Mouse (Mus musculus) v-Abl transformed pro-B cells (cell line): Measurements from ENCODE around the gene Kcnh7.

Experiments used
- in situ Hi-C, 2 experiments: fragments of 400-800 bp; cut with MboI; formaldehyde crosslinking; loops; one replicate each; pipeline ENCODE4 v1.15.1; 2025; ENCODE audit not compliant: unreplicated experiment in 2 of 2

Kcnh7 gene

DNA sequence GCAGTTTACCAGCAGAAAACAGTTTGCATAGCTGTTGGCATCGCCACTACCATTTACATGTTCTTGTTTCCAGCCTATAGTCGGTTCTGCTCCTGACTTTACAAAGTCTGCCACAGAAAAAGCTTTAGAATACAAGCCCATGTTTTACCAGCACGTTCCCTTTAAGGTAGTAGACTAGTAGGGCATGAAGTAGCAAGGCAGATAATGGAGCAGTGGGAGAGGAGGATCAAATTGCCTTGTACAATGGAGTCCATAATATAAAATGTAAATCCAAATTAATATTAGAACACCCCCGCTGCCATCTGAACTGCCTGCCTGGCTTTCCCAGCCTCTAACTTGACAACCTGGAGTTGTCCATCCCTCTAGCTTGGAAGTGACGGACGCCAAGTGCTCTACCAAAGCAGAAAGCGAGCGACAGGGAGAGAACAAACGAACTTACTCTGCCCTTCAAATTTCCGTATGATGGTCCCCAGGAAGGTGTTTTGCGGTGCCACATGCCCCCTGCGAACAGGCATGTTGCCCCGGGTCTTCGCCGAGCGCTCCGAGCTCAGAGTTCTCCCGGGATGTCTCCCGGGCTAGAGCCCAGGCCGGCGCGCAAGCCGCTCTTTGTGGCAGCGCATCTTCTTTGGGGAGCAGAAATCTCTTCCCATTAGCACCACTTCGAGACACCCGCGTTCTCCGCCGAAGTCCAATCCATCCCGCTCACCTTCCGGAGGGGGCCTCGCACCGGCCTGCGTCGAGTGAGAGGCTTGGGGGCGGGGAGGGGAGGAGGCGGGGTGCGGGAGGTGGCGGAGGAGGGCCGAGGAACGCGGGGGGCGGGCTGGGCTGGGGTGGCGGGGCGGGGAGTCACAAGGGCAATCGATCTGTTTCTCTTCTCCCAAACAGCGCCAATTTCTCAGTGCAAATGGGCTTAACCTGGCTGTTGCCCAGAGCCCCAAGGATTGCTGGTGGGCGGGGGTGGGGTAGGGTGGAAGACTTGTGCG lies at the start of gene Kcnh7:
Gene Kcnh7 (minus strand): TSS at position 725 of the 983 bp plus-strand sequence.
- in situ Hi-C loops, result no loop called here

DNA sequence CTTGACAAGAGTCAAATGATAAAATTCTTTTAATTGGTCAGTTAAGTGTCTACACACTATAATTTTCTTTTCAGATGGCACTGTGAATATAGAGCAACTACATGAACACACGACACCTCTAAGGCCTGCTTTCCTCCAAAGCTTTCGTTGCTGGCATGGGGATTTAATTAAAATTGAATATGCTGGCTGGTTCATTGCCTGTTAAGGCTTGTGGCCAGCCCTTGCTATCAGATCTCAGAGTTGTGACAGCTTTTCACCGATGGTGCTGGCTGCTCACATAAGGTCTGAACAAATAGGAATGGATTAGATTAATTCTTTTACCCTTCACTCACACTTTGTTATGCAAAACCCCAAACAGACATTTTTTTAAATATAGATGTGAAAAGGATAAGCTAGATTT lies 23.3 kb upstream of the Kcnh7 start:
- in situ Hi-C loops, result no loop called here

DNA sequence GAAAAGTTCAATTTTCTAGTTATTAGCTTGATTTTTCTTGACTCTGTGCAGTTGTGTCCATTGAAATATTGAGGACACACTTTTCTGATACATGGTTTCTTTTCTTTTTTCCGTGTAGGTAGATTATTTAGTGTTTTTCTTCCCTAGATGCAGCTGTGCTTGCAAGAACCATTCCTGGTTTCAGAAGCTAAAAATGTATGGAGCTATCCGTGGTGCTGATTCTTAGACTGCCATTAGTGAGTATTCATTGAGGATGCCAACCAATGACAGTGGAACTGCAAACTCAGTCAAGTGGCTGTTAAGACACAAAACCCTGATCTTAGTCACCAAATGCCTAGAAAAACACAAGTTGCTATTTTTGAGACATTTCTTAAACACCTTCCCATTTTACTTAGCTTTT lies 1.9 kb upstream of the Kcnh7 start:
- in situ Hi-C loops, result no loop called here

DNA sequence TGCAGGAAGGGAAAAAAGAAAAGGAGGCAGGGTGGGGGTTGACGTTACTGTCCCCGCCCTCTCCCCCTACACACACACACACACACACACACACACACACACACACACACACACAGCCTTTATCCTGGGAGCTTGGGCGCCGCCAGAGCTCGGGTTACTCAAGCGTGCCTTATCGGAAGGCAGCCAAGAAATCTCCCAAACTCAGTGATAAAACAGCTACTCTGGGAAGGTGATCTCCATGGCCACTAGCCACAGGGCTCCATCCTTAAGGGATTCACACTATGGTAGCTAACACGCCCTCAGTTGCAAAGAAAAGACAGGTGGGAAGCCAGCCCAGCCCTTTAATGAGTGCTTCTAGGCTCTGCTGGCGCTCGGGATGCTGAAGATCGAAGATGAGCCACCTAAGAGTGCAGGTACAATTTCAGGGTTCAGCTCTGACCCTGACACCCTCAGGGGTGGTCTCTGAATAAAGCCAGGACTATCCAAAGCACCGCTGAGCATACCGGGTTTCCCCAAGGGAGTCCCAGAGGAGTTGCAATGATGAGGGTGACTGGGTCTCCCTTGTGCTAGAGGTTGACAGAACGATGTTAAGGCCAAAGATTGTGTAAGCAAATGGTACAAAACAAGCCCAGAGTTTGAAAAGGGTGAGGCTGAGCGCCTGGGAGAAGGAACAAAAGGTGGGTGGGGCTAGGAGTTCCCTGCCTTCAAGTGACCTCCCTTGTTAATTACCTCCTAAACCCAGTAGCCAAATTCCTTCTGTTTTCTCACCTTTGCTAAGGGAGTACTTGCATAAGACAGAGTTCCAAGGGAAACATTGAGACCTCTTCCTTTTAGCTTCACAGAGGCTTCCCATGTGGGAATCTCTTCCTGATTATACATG lies 704 bp upstream of the Kcnh7 start:
- in situ Hi-C loops, result no loop called here

DNA sequence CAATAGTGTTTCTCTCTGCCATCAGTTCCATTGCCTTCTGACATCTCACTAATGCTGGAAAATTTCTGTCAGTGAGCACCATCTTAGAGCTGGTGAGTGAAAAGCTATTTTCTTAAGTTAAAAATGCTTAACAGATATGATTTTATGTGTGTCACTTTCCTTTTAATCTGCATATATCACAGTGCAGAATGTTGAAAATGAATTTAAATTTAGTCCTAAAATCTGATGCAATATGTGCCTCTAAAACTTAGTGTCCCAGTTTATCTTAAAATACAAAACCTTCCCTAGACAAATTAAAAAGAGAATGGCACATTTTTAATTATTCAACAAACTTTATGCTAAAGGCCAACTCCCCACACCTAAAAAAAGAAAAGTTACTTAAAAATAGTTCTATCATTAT lies 30.4 kb downstream of the Kcnh7 start:
- in situ Hi-C loops, result no loop called here

DNA sequence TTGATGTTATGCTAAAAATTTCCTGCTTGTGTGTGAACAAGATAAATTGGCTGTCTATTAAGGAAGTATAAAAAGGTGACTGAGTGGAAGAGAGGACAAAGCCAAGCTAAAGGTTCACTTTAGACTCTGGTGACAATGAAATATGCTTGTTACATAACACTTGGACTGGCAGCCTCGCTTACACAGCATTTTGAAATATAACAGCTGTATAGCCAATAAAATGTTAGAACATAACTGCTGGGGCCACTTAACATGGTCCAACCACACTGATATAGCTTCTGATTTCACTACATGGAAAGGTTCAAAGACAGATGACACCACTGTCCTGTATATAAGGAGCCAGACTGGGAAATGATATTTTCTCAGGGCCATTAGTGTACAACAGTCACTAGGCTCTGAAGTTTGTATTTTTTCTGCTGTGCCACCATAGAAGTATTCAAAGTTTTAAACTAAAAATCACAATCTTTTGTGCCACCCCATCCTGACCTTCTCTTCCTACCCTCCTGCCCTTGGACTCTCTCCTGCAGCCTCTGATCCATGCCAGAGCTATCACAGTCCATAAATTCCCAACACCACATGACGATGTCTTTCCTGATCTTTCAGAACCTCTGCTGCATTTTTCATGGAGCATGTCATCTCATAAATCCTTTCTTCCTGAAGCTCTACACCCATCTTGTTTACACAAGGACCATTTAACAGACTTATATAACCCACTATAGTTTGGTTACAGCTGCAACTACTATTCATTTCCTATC lies 56.1 kb downstream of the Kcnh7 start:
- in situ Hi-C loops, result no loop called here

DNA sequence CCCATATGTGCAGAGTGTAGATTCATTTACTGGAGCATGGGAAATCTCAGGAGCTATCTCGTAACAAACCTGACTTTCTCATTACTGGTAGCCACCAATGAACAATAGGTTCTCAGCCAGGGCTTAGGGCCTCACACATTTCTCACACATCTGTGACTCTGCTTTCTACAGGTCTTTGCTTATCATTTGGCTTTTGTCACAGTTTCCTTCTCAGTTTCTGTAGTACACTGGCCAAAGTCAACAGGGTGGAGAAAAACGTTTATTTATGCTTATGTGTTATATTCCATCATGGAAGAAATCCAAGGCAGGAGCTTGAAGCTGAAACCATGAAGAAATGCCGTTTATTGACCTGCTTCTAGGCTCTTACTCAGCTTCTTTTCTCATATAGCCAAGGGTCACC lies 63.8 kb downstream of the Kcnh7 start:
- in situ Hi-C loops, result no loop called here

DNA sequence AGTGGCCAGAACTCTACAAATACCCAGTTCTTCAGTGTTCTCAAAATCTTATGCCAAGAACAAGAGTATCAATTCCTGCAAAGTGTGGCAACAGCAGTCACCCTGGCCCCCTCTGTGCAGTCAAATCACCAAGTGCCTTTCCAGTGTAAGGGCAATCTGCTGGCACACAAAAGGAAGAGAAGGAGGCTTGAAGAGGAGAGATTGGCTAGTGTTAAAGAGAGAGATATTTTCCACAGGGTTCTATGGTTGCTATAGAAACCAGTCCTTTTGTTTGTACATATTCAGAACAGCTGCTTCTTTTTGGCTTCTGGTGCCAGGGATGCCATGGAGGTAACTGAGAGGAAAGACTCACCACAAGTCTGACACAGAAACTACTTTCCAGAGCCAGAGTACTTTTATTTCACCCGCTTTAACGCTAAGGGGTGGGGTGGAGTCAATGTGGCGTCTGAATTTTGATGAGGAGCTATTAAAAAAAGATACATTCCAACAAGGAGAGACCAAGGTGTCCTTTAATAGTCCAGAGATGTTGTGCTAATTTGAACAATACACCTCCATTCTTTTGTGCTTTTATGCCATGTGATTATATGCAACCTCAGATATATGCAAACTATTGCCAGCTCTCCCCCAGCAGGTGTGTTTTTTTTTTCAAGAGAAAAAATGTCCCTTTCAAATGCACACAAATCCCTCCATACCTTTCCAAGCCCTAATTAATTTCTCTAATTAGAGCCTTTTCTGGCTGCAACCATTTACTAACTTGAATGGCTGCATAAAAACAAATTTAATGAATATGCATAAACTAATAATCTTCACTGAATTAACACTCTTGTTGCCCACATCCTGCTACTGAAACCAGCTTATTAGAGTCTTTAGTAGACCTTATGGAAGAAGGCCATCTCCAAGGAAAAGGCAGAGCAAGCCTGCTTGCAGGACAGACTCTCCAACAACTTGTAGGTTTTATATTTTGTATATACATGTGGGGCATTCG lies 66.6 kb downstream of the Kcnh7 start:
- in situ Hi-C loops, result no loop called here

DNA sequence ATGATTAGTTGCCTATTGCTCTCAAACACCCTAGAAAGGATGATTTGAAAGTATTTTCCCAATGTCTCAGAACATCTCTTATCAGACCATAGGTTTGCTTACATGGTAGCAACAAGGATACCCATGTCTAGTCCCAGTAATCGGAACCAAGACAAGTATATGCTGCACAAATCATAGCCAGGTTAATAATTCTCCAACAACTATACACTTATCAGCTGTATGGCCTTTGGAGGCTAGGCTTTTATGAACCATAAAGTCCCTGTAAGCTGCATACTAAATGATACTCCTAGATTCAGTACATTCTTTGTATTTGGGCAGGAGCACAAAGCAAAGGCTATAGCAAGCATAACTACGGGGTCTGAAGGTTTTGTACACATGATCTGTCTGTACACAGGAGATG lies 78.1 kb downstream of the Kcnh7 start:
- in situ Hi-C loops, result no loop called here

- in situ Hi-C loops, result no loop called here
Measured at GRCm38 (mm10) chr2:63099676-63100075, 84.4 kb downstream of the Kcnh7 start.

DNA sequence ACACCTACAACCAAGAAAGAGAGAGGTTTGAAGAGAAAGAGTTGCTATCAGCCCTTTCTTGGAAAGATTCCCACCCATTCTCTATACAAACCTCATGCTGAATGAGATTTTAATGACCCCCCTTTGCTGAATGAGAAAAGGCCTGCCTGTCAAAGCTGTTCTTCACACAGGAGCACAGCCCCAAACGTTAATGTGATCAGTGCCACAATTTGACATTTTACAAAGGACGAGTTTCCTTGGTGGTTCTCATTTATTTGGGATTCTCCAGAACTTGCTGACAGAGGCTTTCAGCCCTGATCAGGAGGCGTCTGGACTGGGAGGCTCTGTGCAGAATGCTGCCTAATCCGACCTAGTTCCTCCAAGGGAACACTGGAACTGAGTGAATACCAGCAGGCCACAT lies 92.3 kb downstream of the Kcnh7 start:
- in situ Hi-C loops, result no loop called here

DNA sequence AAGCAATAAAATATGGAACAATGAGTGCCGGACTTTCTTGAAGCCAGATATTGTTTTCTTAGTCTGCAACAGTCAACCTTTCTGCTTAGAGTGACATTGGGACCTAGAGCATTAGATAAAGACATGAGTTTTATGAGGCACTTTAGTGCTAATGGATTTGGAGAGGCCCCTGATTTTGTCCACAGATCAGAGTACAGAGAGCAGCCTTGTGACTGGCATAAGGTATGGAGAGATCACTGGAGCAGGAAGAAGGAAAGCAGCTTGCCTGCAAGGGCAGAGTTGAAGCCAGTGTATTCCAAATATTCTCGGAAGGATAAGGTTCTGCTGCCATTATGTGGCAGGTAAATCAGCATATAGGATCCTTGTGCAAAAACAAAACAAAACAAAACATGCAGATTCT lies 93.6 kb downstream of the Kcnh7 start:
- in situ Hi-C loops, result no loop called here

GRCm38 (mm10) chr2:63058386-63058785 lies 125.7 kb downstream of the Kcnh7 start:
- in situ Hi-C loops, result no loop called here

DNA sequence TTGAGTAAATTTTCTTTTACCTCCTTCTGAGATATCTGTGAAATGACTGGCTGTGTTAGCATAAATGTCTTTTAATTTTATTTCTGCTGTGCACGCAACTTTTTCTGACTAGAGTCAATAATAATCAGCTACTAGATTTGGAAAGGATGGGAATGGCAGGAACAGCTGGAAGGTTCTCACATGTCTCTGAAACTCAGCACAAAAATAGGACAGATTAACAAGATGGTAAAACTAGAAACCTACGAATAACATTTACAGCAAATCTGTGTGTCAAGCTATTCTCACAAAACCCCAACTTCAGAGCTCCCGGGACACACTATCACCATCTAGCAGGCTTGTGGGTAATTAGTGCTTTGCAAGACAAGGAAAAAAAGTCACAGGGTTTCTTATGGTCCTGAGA lies 134.2 kb downstream of the Kcnh7 start:
- in situ Hi-C loops, result no loop called here

DNA sequence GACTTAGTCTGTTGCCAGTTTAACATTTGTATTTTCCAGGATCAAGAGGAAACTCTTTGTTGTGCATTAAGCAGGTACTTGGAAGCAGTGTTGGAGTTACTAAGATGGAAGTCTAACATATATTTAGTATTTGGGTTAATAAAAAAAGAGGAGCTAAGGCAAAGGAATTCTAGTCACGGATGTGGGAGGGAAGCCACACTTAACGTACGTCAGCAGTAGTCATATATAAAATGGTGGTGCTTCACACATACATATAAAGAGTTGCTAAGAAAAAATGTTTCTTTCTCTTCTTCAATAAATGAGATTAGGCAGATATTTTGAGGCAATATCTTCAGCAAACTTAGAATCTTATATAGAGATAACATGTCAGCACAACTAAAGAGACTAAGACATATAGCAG lies 144.4 kb downstream of the Kcnh7 start:
- in situ Hi-C loops, result no loop called here

DNA sequence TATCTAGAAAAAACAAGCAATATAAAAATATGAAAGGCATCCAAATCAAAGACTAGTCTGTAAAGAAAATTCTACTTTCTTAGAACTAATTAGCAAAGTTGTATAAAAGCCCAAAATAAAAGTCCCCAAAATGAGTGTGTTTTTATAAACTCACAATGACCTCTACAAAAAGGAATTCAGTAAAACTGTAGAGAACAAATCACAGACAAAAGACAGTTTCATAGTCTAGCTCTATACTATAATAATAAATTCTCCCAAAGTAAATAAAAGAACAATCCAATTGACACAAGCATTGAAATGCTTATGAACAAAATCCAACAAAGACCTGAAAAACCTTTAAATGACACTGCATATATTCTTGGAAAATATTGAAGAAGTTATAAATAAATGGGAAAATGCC lies 169.2 kb downstream of the Kcnh7 start:
- in situ Hi-C loops, result no loop called here

DNA sequence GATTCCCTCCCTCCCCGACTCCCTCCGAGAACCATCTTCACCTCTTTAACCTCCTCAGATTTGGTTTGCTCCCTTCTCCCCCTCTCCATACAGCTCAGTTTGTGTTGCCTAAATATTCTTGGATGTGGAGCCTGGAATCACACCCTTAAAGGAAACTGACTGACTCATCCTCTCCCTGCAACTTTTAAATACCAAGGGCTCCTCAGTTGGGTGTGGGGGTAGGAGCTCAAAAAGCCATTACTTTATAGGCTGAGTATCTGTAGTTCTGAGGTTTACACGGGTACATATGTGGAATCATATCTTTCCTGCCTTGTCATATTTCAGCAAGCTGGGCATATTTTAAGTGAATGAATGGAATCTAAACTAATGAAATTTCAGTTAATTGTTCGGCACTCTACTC lies 174.9 kb downstream of the Kcnh7 start:
- in situ Hi-C loops, result no loop called here

DNA sequence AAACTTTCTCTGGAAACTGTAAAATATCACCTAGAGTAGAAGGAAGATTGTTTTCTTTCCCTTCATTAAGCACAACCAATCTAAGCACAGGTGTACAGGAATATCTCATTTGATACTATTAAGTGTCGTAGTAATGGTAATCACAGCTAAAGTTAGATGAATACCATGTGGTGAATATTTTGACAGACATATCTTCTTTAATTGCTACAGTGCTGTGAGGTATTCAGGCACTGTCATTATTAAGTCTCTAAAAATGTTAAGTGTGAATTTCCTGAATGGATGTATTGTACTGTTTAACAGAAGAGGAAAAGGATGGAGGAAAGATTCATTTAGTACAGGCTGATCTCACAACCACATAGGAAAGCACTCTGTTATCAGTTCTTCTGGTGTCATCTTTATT lies 181.3 kb downstream of the Kcnh7 start:
- in situ Hi-C loops, result no loop called here

DNA sequence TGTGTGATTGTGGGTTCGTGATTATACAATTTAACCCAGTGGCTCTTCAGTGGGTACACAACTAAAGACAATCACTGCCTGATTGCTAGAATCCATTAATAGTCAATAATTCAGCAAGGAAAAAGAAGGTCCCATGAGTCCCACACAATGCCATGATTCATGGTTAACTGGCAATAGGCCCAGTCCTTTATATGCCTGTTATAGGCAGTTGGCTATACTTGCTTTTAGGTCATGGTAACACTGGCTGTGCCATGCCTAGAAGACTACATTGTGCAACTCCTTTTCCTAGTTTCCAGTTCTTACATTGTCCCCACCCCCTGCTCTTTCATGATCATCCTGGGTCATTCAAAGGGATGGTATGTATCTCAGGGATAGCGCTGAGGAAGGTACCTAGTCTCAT lies 186.4 kb downstream of the Kcnh7 start:
- in situ Hi-C loops, result no loop called here

GRCm38 (mm10) chr2:62988616-62989015 lies 195.5 kb downstream of the Kcnh7 start:
- in situ Hi-C loops, result no loop called here
